Mouse (Mus musculus): Measurements from ENCODE around the gene Sh3d21. TPM values are rescaled to one million over a fixed set of nuclear protein-coding genes. Genes with fewer than 3 reads are reported as not detected.
"Not testable (repeated sequence)": the region's sequence is repeated elsewhere in the genome, so short reads cannot be mapped to it uniquely, and the experiment has no call there.

Gene Sh3d21
- polyA plus RNA-seq, 1 experiment, result 5.5 TPM

GRCm38 (mm10) chr4:126168851-126169250 lies 5.6 kb upstream of the Sh3d21 start:
- H3K4me3 ChIP-seq (ENCODE audit: insufficient read depth, low read depth, low read length), result no peak overlapping the region
- DNase-seq, result no peak
- no peak for TF ChIP-seq POLR2A (IDR thresholded peaks at IDR 0.05; ENCODE audit: low read depth, low read length)
- TF ChIP-seq CTCF (conservative IDR thresholded peaks at IDR 0.05; ENCODE audit: insufficient read depth, insufficient read length, low read depth, low read length), result no peak
- H3K4me1 ChIP-seq (ENCODE audit: control insufficient read depth, insufficient read depth, low read length), result peaks cover 17% of the 10 kb centered on the region
- no peak overlapping the region for H3K27ac ChIP-seq (ENCODE audit: insufficient read depth, low read depth, low read length)
- no peaks in the 10 kb centered on the region for H3K27me3 ChIP-seq (replicated peaks; ENCODE audit: control insufficient read depth, insufficient read depth, low read length)
- H3K36me3 ChIP-seq (ENCODE audit: control insufficient read depth, insufficient read depth, low read length), result peaks cover 15% of the 10 kb centered on the region
- 40% methylated on average over 6 of the region's 6 CpGs for WGBS

GRCm38 (mm10) chr4:126166084-126166483 lies 2.8 kb upstream of the Sh3d21 start:
- 40% methylated on average over 3 of the region's 3 CpGs for WGBS
- Histone ChIP-seq H3K27ac (ENCODE audit: insufficient read depth, low read depth, low read length) (peak overlapping the region; percentile 98), H3K4me3 (ENCODE audit: insufficient read depth, low read depth, low read length) (no peak overlapping the region), H3K27me3 (replicated peaks; ENCODE audit: control insufficient read depth, insufficient read depth, low read length) (no peaks in the 10 kb centered on the region), H3K4me1 (ENCODE audit: control insufficient read depth, insufficient read depth, low read length) (peaks cover 17% of the 10 kb centered on the region), H3K36me3 (ENCODE audit: control insufficient read depth, insufficient read depth, low read length) (peaks cover 10% of the 10 kb centered on the region; the same call in 1 of the 2 replicates)
- no peak for TF ChIP-seq POLR2A (IDR thresholded peaks at IDR 0.05; ENCODE audit: low read depth, low read length)
- TF ChIP-seq CTCF (conservative IDR thresholded peaks at IDR 0.05; ENCODE audit: insufficient read depth, insufficient read length, low read depth, low read length), result no peak
- peak; percentile 80 for DNase-seq

- DNase-seq, result not testable (repeated sequence)
- H3K4me1 ChIP-seq (ENCODE audit: control insufficient read depth, insufficient read depth, low read length), result peaks cover 17% of the 10 kb centered on the region
- 70% methylated on average over 10 of the region's 10 CpGs for WGBS
Measured at GRCm38 (mm10) chr4:126165092-126165491, 1.8 kb upstream of the Sh3d21 start.

GRCm38 (mm10) chr4:126163685-126164084 lies 394 bp upstream of the Sh3d21 start:
- peak; percentile 75 for DNase-seq
- peak overlapping the region; percentile 63 for H3K27ac ChIP-seq (ENCODE audit: insufficient read depth, low read depth, low read length)
- H3K4me3 ChIP-seq (ENCODE audit: insufficient read depth, low read depth, low read length), result no peak overlapping the region
- 42% methylated on average over 4 of the region's 4 CpGs for WGBS
- H3K36me3 ChIP-seq (ENCODE audit: control insufficient read depth, insufficient read depth, low read length), result peaks cover 4% of the 10 kb centered on the region; the same call in 1 of the 2 replicates
- TF ChIP-seq CTCF (conservative IDR thresholded peaks at IDR 0.05; ENCODE audit: insufficient read depth, insufficient read length, low read depth, low read length) (no peak), POLR2A (IDR thresholded peaks at IDR 0.05; ENCODE audit: low read depth, low read length) (no peak)
- H3K4me1 ChIP-seq (ENCODE audit: control insufficient read depth, insufficient read depth, low read length), result peaks cover 12% of the 10 kb centered on the region
- no peaks in the 10 kb centered on the region for H3K27me3 ChIP-seq (replicated peaks; ENCODE audit: control insufficient read depth, insufficient read depth, low read length)

More at GRCm38 (mm10) chr4:126165092-126165491, 1.8 kb upstream of the Sh3d21 start:
- not testable (repeated sequence) for H3K36me3 ChIP-seq (ENCODE audit: control insufficient read depth, insufficient read depth, low read length); H3K4me3 ChIP-seq (ENCODE audit: insufficient read depth, low read depth, low read length); H3K27me3 ChIP-seq (replicated peaks; ENCODE audit: control insufficient read depth, insufficient read depth, low read length); H3K27ac ChIP-seq (ENCODE audit: insufficient read depth, low read depth, low read length)

- Histone ChIP-seq H3K36me3 (ENCODE audit: control insufficient read depth, insufficient read depth, low read length) (peaks cover 4% of the 10 kb centered on the region; the same call in 1 of the 2 replicates), H3K27ac (ENCODE audit: insufficient read depth, low read depth, low read length) (peak overlapping the region; percentile 63), H3K27me3 (replicated peaks; ENCODE audit: control insufficient read depth, insufficient read depth, low read length) (no peaks in the 10 kb centered on the region), H3K4me1 (ENCODE audit: control insufficient read depth, insufficient read depth, low read length) (peaks cover 11% of the 10 kb centered on the region), H3K4me3 (ENCODE audit: insufficient read depth, low read depth, low read length) (peak overlapping the region; percentile 47)
- peak; percentile 97 for DNase-seq
- WGBS, result 2% methylated on average over 44 of the region's 44 CpGs
- TF ChIP-seq CTCF (conservative IDR thresholded peaks at IDR 0.05; ENCODE audit: insufficient read depth, insufficient read length, low read depth, low read length) (no peak), POLR2A (IDR thresholded peaks at IDR 0.05; ENCODE audit: low read depth, low read length) (peak; percentile 26)
Measured at GRCm38 (mm10) chr4:126162544-126163066, 686 bp downstream of the Sh3d21 start.

- H3K27me3 ChIP-seq (replicated peaks; ENCODE audit: control insufficient read depth, insufficient read depth, low read length), result no peaks in the 10 kb centered on the region
- peaks cover 4% of the 10 kb centered on the region; the same call in 1 of the 2 replicates for H3K36me3 ChIP-seq (ENCODE audit: control insufficient read depth, insufficient read depth, low read length)
- peak overlapping the region; percentile 13; the same call in 1 of the 2 replicates for H3K27ac ChIP-seq (ENCODE audit: insufficient read depth, low read depth, low read length)
- peaks cover 11% of the 10 kb centered on the region for H3K4me1 ChIP-seq (ENCODE audit: control insufficient read depth, insufficient read depth, low read length)
- DNase-seq, result no peak
- 65% methylated on average over 9 of the region's 9 CpGs for WGBS
- H3K4me3 ChIP-seq (ENCODE audit: insufficient read depth, low read depth, low read length), result peak overlapping the region; percentile 47; the same call in 1 of the 2 replicates
- no peak for TF ChIP-seq CTCF (conservative IDR thresholded peaks at IDR 0.05; ENCODE audit: insufficient read depth, insufficient read length, low read depth, low read length)
- no peak for TF ChIP-seq POLR2A (IDR thresholded peaks at IDR 0.05; ENCODE audit: low read depth, low read length)
Measured at GRCm38 (mm10) chr4:126161986-126162385, 1.3 kb downstream of the Sh3d21 start.

GRCm38 (mm10) chr4:126161456-126161855 lies 1.8 kb downstream of the Sh3d21 start:
- 87% methylated on average over 6 of the region's 6 CpGs for WGBS
- no peak for DNase-seq
- no peaks in the 10 kb centered on the region for H3K27me3 ChIP-seq (replicated peaks; ENCODE audit: control insufficient read depth, insufficient read depth, low read length)
- peaks cover under 1% of the 10 kb centered on the region; the same call in 1 of the 2 replicates for H3K36me3 ChIP-seq (ENCODE audit: control insufficient read depth, insufficient read depth, low read length)
- TF ChIP-seq POLR2A (IDR thresholded peaks at IDR 0.05; ENCODE audit: low read depth, low read length), result no peak
- TF ChIP-seq CTCF (conservative IDR thresholded peaks at IDR 0.05; ENCODE audit: insufficient read depth, insufficient read length, low read depth, low read length), result no peak
- peaks cover 7% of the 10 kb centered on the region for H3K4me1 ChIP-seq (ENCODE audit: control insufficient read depth, insufficient read depth, low read length)
- no peak overlapping the region for H3K4me3 ChIP-seq (ENCODE audit: insufficient read depth, low read depth, low read length)
- H3K27ac ChIP-seq (ENCODE audit: insufficient read depth, low read depth, low read length), result no peak overlapping the region

All from kidney, adult 2 months (tissue).